Mouse (Mus musculus) ovary, postnatal 14 days (tissue): ENCODE measurements around the gene Wasl.

Experiments used
- DNase-seq: peaks from one replicate; pipeline ENCODE4 v3.0.0; 2022; ENCODE audit warnings: low spot score

Wasl gene

DNA sequence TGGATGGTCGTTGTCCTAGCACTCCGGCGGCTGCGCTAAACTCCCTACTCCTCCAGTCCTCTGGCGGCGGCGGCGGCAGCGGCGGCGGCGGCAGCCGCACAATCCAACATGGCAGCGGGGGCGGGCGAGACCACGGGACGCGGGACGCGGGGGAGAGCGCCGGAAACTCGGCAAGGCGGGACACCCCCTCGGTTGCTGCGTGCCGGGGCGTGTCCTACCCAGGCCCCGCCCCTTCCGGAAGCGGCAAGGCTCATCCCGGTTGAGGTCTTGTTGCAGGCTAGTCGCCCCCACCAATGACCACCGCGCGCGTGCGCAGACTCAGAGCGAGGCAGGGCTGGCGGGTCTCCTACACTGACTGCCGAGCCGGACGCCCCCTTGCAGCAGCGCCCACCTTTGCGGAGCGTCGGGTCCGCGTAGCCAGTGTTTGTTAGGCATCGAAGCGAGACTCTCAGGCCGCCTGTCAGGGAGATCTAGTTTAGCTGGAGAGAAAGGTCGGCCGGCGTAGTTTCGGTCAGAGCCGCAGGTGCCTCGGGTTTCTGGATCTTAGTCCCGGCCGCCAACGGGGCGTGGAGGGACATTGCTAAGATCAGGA lies at the start of gene Wasl:
Gene Wasl (minus strand): TSS at position 143 of the 592 bp plus-strand sequence.
- DNase-seq, result peak; percentile 98

DNA sequence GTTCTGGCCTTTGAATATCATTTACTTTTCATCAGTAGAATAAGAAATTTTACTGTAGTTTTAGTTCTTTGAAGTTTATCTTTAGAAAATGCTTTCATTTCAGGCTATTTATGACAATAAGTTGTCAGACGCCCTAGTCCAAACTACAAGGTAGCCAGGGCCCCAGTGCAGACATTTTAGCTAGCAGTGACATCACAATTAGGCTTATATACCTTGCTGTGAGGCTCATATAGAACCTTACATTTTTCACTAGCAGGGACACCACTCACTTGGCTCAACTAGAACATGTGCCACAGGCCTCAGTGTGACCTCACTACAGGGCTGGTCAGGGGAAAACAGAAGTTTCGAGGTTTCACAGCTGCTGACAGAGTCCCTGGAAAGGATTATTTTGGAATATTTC lies 42.7 kb upstream of the Wasl start:
- DNase-seq, result no peak

DNA sequence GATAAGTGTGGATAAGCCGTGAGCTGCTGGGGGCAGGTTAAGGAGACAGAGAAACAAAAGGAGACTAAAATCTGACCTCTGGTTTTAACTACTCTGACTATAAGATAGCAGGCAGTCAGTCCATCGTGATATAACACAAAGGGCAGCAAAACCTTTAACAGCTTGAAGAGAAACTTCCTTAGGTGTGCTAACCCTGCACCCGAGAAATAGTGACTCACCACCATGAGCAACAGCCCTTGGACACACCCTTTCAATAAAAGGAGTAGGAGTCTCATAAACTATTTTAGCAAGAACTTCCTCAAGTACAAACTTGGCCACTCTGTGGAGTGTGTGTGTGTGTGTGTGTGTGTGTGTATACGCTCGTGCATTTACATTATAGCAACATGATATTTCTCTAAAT lies 42.3 kb upstream of the Wasl start:
- no peak for DNase-seq

DNA sequence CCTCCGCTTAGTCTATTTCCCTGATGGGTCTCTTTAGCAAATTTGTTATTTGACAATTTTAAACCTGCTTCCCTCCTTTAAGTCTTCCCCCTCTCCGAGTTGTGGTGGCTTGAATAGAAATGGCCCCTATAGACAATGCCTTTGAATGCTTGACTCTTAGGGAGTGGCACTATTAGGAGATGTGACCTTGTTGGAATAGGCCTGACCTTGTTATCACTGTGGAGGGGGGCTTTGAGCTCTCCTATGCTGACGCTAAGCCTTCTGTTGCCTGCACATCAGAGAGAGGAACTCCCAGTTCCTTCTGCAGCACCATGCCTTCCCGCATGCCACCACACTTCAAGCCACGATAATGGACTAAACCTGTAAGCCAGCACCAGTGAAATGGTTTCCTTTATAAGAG lies 32.4 kb upstream of the Wasl start:
- no peak for DNase-seq

DNA sequence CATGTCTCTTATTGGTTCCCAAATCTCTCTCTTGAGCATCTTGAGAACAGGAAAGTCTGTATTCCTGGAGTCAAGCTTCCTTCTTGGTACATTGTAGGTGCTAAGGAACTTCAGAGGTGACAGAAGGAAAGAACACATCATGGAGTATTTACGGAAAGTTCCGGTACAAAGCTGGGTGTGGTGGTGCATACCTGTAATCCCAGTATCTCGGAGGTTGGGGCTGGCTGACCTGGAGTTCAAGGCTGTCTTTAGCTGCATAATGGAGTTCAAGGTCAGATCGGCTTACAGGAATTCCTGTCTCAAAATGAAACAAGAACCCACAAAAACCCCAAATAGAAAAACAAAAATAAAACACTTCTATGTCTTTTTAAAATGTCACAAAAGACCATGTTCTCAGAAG lies 31.3 kb upstream of the Wasl start:
- DNase-seq, result no peak

DNA sequence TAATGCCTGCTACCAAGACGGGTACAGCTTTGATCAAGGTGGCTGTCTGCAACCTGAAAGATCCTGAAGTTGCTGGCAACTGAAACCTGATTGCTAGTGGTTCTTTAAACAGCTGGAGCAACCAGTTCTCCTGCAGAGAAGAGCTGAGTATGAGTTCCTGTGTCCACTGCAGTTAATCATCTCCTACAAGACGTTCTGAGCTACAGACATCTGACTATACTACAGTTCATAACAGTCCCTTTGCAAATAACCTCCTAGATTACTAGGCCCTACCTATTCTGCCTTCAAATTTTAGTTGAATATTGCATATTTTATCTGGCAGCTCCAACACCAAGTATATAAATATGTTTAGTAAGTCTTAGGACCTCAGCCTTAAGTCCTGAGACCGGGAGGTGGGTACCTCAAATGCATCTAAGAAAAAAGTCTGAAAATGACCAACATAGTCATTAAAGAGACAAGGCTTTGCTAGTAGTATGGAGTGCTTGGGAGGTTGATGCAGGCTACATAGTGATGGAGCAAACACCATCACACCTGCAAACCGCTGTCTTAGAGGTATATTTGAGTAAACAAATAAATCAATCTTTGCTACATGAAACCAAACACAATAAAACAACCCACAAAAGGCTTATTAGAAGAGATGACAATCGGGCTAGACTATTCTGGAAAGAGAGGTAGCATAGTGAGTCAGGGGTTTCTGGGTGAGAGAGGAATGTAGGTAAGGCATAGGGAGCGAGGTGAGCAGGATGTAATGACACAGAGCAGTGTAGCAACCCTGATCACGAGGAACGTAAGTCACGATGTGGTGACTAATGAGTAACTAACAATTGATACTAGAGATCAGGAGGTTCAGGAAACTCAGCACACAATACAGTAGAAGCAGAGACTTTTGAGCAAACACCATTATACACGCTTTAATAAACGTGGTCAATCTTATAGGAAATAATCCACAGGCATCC lies 29.9 kb upstream of the Wasl start:
- DNase-seq, result no peak

DNA sequence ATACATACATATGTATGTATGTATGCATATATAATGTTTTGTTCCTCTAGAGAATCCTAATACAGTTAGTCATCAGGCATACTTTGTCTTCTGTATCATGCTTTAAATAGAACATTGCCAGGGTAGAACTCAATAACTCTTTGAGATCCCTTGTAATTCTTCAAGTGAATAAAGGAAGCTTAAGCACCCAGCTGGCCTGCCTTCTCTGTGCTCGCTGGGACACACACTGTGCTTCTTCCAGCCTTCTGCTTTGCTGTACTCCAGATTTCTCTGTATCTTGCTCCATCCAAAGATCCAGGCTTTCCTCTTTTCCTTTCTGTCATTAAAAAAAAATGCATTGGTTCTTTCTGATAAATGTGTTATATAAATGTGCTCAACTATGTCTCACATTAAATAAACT lies 23.1 kb upstream of the Wasl start:
- DNase-seq, result no peak

DNA sequence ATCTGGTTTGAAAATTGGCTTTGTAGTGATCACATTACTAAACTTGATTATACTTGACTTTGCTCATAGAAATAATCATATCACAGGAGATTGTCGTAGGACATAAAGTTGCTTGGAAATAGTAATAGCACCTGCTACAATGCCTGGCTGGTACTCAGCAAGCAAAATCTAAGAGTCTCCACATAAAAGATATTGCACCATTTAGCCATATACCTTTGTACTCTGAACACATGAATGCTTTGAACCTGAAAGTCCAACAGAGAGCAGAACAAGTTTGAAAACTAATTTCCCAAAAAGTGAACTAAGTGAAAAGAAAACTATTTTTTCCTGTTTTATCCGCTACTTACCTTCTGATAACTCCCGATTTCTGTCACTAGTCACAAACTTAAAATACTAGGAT lies 18.3 kb upstream of the Wasl start:
- no peak for DNase-seq

DNA sequence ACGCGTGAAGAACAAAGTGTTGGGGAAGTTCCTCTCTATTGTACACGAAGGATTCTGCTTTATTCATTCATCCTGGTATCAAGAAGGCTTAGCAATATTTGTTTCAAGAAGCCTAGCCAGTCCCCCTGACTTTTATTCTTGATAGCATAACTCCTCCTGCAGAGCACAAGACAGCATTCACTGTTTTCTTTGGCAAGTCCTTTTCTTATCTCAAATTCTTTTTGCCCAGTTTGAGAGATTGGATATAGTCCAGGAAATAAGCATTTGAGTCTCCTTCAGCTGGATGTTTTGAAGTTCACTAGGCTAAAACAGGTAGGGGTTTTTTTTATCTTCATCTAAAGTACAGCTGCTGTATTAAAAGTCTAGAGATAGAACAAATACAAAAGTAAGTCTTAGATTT lies 3.0 kb upstream of the Wasl start:
- no peak for DNase-seq

DNA sequence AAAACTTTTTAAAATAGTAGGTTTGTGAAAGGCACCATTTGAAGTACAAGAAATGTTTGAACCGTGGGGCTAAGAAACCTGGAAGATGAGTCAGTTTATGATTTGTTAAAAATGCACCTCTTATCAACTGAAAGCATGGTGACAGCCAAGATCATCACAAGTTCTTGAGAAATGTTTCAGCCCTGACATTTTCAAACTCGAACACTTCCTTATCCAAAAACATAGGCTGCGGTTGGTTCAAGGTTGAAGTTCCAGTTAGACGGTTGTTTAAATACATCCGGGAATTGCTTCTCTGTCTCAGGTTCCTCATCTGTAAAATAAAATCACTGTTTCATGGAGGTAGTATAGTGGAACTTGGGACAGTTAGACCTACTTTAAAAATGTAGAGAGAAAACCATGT lies 1.4 kb upstream of the Wasl start:
- no peak for DNase-seq

DNA sequence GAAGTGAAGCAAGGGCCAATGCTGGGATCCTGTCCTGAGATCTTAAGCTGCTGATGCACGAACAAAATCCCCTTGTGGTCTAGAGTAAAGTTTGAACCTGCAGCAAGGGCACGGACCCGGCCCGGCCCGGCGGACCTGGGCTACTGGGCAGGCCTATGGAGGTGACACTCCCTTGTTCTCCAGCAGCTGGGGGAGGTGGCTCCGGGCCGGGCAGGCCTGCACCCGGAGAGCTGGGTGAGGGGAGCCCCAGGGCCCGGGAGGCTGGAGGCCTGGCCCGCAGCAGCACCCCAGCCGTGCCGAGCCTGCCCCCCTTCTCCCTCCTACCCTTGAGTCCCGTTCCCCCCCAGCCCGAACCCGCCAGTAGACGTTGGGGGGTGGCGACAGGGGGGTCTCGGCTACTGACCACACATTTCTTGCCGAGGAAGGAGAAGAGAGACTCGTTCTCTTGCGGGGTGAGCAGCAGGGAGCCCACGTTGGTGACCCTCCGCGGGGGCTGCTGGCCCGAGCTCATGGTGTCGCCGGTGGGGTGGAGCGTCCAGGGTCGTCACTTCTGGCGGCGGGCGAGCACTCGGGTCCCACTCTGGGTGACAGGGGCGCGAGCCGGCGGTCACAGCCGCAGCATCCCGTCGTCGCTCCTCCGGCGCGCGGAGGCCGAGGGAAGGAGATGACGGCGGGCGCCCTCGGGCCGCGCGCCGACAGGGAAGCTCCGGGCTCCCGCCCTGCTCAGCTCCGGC lies 509 bp downstream of the Wasl start:
- DNase-seq, result peak; percentile 29

DNA sequence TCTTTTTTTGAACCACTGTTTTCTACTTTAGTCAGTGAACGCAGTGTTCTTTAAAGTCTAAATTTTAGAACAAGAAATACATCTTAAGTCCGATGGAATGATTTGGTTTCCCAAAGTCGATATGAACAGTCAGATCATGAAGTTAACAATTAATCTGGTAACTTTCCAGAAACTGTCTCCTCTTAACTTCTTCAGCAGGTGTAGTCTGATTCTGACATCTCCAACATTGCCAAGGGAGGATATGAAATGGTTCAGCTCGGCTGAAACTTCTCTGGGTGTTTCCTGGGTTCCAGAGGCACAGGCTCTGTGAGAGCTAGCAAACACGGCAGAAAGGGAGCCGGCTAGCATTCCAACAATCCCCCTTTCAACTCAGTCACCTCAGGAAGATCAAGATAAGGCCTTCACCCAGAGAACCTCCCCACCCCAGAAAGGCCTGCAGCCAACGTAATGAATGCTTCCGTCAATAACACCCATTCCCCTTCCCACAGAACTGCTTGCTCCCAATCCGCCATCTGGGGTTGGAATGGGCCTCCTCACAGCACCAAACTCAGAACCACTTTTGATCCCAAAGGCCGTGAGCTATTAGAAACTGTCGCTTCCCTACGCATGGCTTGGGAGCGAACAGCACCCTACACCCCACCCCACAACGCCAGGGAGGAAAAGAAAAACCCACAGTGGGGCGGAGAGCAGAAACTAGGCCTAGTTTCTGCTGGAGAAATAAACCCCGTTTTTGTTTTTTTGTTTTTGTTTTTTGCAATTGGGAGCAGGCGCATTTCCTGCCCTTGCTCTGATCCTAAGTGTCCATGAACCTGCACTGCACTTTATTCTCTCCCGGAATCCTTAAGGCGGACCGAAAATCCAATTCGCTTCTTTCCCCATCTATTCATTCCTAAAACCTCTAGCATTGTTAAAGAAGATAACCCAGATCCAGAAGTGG lies 1.3 kb downstream of the Wasl start:
- DNase-seq, result no peak

DNA sequence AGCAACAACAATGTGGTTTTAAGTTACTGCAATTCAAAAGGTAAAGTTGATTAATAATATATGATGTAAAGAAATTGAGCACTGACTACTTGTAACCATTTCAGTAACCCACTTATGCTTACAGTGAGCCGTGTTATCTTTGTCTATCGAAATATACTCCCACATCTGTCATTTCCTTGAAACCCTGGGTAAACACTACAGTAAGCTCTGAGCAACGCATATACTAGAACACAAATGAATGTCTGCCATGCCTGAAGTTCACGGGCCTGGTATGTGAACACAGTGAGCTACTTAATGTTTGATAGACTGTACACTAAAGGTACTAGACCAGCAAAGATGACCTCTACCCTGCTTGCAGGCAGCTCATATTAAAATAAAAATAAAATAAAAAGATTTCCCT lies 2.3 kb downstream of the Wasl start:
- DNase-seq, result no peak

DNA sequence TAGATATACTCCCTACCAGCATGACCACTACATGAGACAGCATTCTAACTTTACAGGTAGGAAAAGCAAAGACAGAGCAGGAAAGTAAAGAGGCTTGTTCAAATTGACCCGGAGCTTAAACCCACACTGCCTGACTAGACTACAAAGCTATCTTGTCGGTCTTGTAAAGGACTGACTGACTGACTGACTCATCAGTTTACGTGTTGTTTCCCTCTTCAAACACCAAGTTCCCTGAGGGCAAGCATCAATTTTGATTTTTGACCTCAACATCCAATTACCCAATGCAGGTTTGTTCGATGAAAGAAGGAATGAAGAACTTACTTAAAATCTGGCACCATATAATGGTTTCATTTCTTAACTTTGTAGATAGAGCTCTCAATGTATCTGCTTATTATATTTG lies 2.9 kb downstream of the Wasl start:
- DNase-seq, result no peak

DNA sequence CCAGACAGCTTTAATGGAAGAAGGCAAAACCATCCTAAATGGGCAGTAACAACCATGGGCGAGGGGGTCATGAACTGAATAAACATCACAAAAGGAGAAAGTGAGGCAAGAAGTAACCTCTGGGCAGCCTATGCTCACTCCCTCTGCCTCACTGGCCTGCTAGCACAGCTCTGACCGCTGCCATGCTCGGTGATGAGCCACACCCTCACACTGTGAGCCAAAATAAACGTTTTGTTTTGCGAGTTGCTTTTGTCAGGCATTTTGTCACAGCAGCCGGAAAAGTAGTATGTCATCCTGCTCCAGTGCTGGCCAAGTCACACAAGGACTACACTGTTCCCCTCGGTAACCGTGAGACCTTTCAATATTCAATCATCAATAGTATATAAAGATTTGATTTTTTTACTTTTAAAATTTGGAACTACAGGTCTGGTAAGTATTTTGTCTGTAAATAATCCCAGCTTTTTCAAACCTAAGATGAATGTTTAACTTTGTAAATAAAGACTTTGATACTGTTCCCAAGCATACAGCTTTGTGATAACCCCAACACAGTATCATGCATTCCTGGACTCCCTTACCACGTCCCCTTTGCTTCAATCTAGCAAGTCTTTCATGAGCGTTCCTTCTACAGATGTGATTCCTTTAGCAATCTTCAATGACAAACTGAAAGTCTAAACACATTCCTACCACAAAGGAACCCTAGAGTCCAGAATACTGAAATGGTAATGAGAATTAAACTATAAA lies 7.0 kb downstream of the Wasl start:
- DNase-seq, result no peak

DNA sequence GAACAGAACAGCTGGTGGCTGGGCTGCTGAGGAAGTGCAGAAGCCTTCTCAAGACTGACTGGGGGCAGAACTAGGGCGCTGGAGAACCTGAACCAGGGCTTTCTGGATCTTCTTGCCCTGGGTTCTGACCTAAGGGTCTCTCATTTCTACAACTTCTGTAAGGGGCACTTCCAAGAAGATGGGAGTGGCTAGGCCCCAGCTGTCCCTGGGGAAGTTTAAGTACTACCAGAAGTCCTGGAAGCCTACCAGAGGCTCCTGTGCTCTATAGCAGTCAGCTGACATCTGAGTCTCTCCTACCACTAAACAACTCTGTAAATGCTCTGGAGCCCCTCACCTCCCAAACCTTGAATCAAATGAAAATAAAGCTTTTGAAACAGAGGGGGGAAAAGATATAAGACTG lies 8.7 kb downstream of the Wasl start:
- DNase-seq, result no peak

DNA sequence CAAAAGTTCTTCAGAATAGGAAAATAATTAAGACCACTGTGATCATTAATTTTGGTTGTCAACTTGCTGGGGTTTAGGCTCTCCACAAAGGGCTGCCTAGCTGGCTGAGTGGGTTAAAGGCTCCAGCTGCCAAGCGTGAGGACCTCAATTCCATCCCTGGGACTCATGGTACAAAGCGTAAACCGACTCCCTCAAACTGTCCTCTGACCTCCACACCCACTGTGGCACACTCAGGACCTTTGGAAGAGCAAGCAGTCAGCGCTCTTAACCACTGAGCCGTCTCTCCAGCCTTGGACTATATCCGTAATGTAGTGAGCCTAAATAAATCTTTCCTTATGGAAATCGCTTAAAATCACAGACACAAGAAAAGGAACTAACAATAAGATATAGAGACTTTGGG lies 13.3 kb downstream of the Wasl start:
- DNase-seq, result no peak

DNA sequence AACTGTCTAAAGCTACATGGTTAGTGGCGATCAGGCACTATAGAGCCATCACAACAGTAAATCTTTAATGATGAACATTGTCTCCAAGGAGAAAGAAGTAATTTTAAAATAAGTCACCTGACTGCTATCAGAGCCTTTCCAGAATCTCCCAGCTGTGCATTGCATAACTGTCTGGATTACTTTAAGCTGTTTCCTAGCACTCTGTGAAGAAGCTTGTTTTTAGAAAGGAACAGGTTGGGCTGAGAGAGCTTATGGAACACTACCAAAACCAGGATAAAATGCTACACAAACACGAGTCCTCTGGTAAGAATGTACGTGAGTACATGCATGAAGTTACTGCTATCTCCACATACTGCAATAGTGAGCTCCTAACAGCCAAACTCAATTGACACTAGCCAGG lies 14.1 kb downstream of the Wasl start:
- no peak for DNase-seq

DNA sequence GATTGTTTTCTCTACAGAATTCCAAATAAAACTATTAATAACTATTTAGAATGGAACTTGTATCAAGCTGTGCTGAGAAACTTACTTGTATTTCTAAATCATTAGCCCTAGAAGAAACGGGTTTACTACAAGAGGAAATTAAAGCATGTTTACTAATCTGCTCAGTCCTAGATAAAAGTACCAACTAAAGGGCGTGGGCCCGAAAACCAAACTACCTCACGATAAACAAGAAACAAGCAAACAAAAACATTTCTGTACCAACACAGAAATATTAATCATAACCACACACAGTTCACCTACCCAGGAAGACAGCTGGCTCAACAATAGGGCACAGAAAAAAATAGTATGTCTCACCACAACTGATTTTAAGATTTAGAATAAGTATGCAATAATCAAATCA lies 16.4 kb downstream of the Wasl start:
- no peak for DNase-seq

DNA sequence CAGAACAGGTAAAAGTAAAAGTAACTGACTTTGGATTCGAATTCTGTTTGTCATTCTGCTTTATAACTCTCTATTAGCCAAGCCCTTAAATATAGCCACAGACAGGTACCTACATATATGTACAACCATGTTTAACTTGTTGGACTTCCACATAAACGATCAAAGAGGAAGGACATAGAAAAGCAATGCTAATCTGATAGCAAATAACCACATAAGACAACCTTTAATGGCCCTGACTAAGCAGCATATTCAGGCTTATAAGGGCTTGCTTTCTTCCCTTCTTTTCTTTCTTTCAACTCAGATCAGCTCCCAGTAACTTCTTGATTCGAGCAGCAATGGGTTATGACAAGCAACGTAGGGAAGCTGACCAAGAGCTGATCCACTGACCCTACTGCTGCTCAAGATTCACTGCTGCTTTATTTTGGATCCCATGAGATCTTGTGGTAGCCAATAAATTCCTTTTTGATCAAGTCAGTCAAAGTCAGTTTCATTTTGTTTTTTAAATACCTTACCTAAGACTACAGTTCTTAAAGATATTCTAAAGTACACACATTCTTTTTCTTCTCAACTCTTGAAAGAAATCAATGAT lies 17.6 kb downstream of the Wasl start:
- DNase-seq, result no peak
